Mouse (Mus musculus) CH12.LX (cell line): ENCODE results near the gene B4gat1. TPM values are rescaled to one million over a fixed set of nuclear protein-coding genes. Genes with fewer than 3 reads are reported as not detected.

ENCODE experiments used
- DNase-seq: peaks from one replicate; pipeline ENCODE4 v3.0.0-alpha.2; 2013; ENCODE audit errors: extremely low read depth
- H3K27ac ChIP-seq: 2 replicates; pipeline ENCODE4 v1.5.1; 2012; ENCODE audit warnings: low read depth, mild to moderate bottlenecking, control low read depth, moderate library complexity; ENCODE audit not compliant: insufficient read depth
- H3K27me3 ChIP-seq: replicated peaks from 2 replicates; pipeline ENCODE3; 2012; ENCODE audit warnings: inconsistent platforms
- H3K36me3 ChIP-seq, 2 experiments: replicated peaks in 1 of 2; 2 replicates each; pipeline versions ENCODE3 to v1.6.1; 2012; ENCODE audit warnings: inconsistent platforms in 1 of 2, low read length in 1 of 2, mild to moderate bottlenecking in 1 of 2, mixed read lengths in 1 of 2, moderate library complexity in 1 of 2; ENCODE audit not compliant: control insufficient read depth in 1 of 2, insufficient read depth in 1 of 2
- H3K4me1 ChIP-seq, 2 experiments: 2 replicates each; pipeline ENCODE4 v1.6.1; 2012; ENCODE audit warnings: inconsistent platforms in 1 of 2, moderate library complexity in 1 of 2; ENCODE audit not compliant: insufficient read depth in 2 of 2, control insufficient read depth in 1 of 2
- H3K4me2 ChIP-seq: 2 replicates; pipeline ENCODE4 v1.6.1; 2012; ENCODE audit warnings: low read depth, mild to moderate bottlenecking, control low read depth; ENCODE audit not compliant: poor library complexity, insufficient read depth, severe bottlenecking
- H3K4me3 ChIP-seq, 3 experiments: fragments of 150-350 bp in 1 of 3; sonication (generic) in 1 of 3; replicated peaks in 1 of 3; 2 replicates each; pipeline versions ENCODE3 to v1.5.1; 2011 to 2012; ENCODE audit warnings: low read depth in 2 of 3, low read length in 2 of 3, mild to moderate bottlenecking in 2 of 3, moderate library complexity in 2 of 3, control low read depth in 1 of 3, improper control_type of control experiment in 1 of 3, inconsistent platforms in 1 of 3, mixed read lengths in 1 of 3; ENCODE audit not compliant: poor library complexity in 1 of 3
- H3K79me2 ChIP-seq: replicated peaks from 2 replicates; pipeline ENCODE4 v1.6.1; 2012; ENCODE audit warnings: mild to moderate bottlenecking, moderate library complexity; ENCODE audit not compliant: control insufficient read depth, poor library complexity, insufficient read depth, severe bottlenecking; ENCODE audit errors: extremely low read depth
- H3K9ac ChIP-seq: 2 replicates; pipeline ENCODE4 v1.6.1; 2012; ENCODE audit warnings: low read depth, mild to moderate bottlenecking, control low read depth, moderate library complexity; ENCODE audit not compliant: insufficient read depth
- H3K9me3 ChIP-seq: replicated peaks from 2 replicates; pipeline ENCODE3; 2012; ENCODE audit warnings: low read length, inconsistent platforms, mixed read lengths
- CHD2 ChIP-seq: IDR thresholded peaks from 2 replicates; pipeline ENCODE4 v1.6.1; 2011; ENCODE audit warnings: low read length, improper control_type of control experiment
- CTCF ChIP-seq, 2 experiments: IDR thresholded peaks in 1 of 2; conservative IDR thresholded peaks in 1 of 2; 2 replicates each; pipeline ENCODE4 v1.5.1; 2011 to 2012; ENCODE audit warnings: low read depth in 2 of 2, low read length in 2 of 2, improper control_type of control experiment in 1 of 2, inconsistent platforms in 1 of 2, mild to moderate bottlenecking in 1 of 2, moderate library complexity in 1 of 2
- E2F4 ChIP-seq: IDR thresholded peaks from 2 replicates; pipeline ENCODE4 v1.6.1; 2011; ENCODE audit warnings: low read depth, low read length, improper control_type of control experiment; ENCODE audit not compliant: insufficient replicate concordance
- ELF1 ChIP-seq: IDR thresholded peaks from 2 replicates; pipeline ENCODE4 v1.6.1; 2014; ENCODE audit warnings: low read depth, mild to moderate bottlenecking, inconsistent platforms, low read length, improper control_type of control experiment
- EP300 ChIP-seq: IDR thresholded peaks from 2 replicates; pipeline ENCODE4 v1.6.1; 2011; ENCODE audit warnings: low read length, improper control_type of control experiment
- ETS1 ChIP-seq: conservative IDR thresholded peaks from 2 replicates; pipeline ENCODE4 v1.6.1; 2012; ENCODE audit warnings: low read depth, mild to moderate bottlenecking, inconsistent platforms, low read length, improper control_type of control experiment, moderate library complexity
- HCFC1 ChIP-seq: IDR thresholded peaks from 2 replicates; pipeline ENCODE4 v1.6.1; 2012; ENCODE audit warnings: low read depth, mild to moderate bottlenecking, inconsistent platforms, low read length, improper control_type of control experiment
- IRF4 ChIP-seq: IDR thresholded peaks from 2 replicates; pipeline ENCODE4 v1.6.1; 2014; ENCODE audit warnings: low read depth, mild to moderate bottlenecking, inconsistent platforms, low read length, improper control_type of control experiment
- JUN ChIP-seq: IDR thresholded peaks from 2 replicates; pipeline ENCODE4 v1.6.1; 2011; ENCODE audit warnings: low read depth, mild to moderate bottlenecking, low read length, improper control_type of control experiment, moderate library complexity; ENCODE audit not compliant: insufficient read depth
- JUND ChIP-seq: conservative IDR thresholded peaks from 2 replicates; pipeline ENCODE4 v1.6.1; 2011; ENCODE audit warnings: low read depth, low read length, improper control_type of control experiment
- KAT2A ChIP-seq: IDR thresholded peaks from 2 replicates; pipeline ENCODE4 v1.6.1; 2012; ENCODE audit warnings: low read length, improper control_type of control experiment, inconsistent platforms; ENCODE audit not compliant: insufficient replicate concordance
- MAFK ChIP-seq: IDR thresholded peaks from 2 replicates; pipeline ENCODE4 v1.6.1; 2011; ENCODE audit warnings: low read length, improper control_type of control experiment; ENCODE audit not compliant: insufficient replicate concordance
- MAX ChIP-seq: IDR thresholded peaks from 2 replicates; pipeline ENCODE4 v1.6.1; 2011; ENCODE audit warnings: low read length, improper control_type of control experiment
- MAZ ChIP-seq: IDR thresholded peaks from 2 replicates; pipeline ENCODE4 v1.6.1; 2012; ENCODE audit warnings: low read depth, mild to moderate bottlenecking, inconsistent platforms, low read length, improper control_type of control experiment, moderate library complexity
- MEF2A ChIP-seq: IDR thresholded peaks from 2 replicates; pipeline ENCODE4 v1.6.1; 2014; ENCODE audit warnings: low read depth, mild to moderate bottlenecking, inconsistent platforms, low read length, improper control_type of control experiment, borderline replicate concordance
- MYC ChIP-seq: IDR thresholded peaks from 2 replicates; pipeline ENCODE4 v1.6.1; 2011; ENCODE audit warnings: low read depth, mild to moderate bottlenecking, improper control_type of control experiment, low read length
- NELFE ChIP-seq: IDR thresholded peaks from 2 replicates; pipeline ENCODE4 v1.6.1; 2011; ENCODE audit warnings: low read depth, low read length, improper control_type of control experiment
- NRF1 ChIP-seq: IDR thresholded peaks from 2 replicates; pipeline ENCODE4 v1.6.1; 2014; ENCODE audit warnings: low read depth, mild to moderate bottlenecking, inconsistent platforms, low read length, improper control_type of control experiment, moderate library complexity
- PAX5 ChIP-seq: IDR thresholded peaks from 2 replicates; pipeline ENCODE4 v1.6.1; 2012; ENCODE audit warnings: low read length, inconsistent platforms, mixed read lengths
- POLR2A ChIP-seq: IDR thresholded peaks from 2 replicates; pipeline ENCODE4 v1.6.1; 2011; ENCODE audit warnings: low read depth, mild to moderate bottlenecking, improper control_type of control experiment, low read length
- POLR2AphosphoS2 ChIP-seq: IDR thresholded peaks from 2 replicates; pipeline ENCODE4 v1.6.1; 2011; ENCODE audit warnings: low read depth, low read length, improper control_type of control experiment
- RCOR1 ChIP-seq: conservative IDR thresholded peaks from 2 replicates; pipeline ENCODE4 v1.6.1; 2012; ENCODE audit warnings: low read depth, mild to moderate bottlenecking, inconsistent platforms, low read length, improper control_type of control experiment
- SIN3A ChIP-seq: IDR thresholded peaks from 2 replicates; pipeline ENCODE4 v1.6.1; 2012; ENCODE audit warnings: low read length, improper control_type of control experiment, inconsistent platforms
- SMC3 ChIP-seq: IDR thresholded peaks from 2 replicates; pipeline ENCODE4 v1.6.1; 2011; ENCODE audit warnings: low read depth, low read length, improper control_type of control experiment
- TBP ChIP-seq: conservative IDR thresholded peaks from 2 replicates; pipeline ENCODE4 v1.6.1; 2011; ENCODE audit warnings: low read depth, low read length, improper control_type of control experiment
- UBTF ChIP-seq: IDR thresholded peaks from 2 replicates; pipeline ENCODE4 v1.6.1; 2012; ENCODE audit warnings: low read depth, mild to moderate bottlenecking, inconsistent platforms, low read length, improper control_type of control experiment, moderate library complexity
- USF1 ChIP-seq: IDR thresholded peaks from 2 replicates; pipeline ENCODE4 v1.6.1; 2014; ENCODE audit warnings: low read depth, mild to moderate bottlenecking, inconsistent platforms, low read length, improper control_type of control experiment
- ZMIZ1 ChIP-seq: IDR thresholded peaks from 2 replicates; pipeline ENCODE4 v1.6.1; 2012; ENCODE audit warnings: low read depth, mild to moderate bottlenecking, inconsistent platforms, low read length, improper control_type of control experiment
- ZNF384 ChIP-seq: IDR thresholded peaks from 2 replicates; pipeline ENCODE4 v1.6.1; 2012; ENCODE audit warnings: low read depth, low read length, improper control_type of control experiment, inconsistent platforms
- dilution Hi-C: fragments of 300-500 bp; cut with MboI; formaldehyde crosslinking; loops from 2 replicates; pipeline ENCODE4 v1.14.3; 2020; ENCODE audit warnings: low sequenced_read_pairs; ENCODE audit not compliant: extremely low pct_unique_long_range_greater_than_20kb, extremely low pct_ligation_motif_present
- in situ Hi-C: fragments of 300-500 bp; cut with MboI; formaldehyde crosslinking; loops from 3 replicates; pipeline ENCODE4 v1.14.3; 2019; ENCODE audit warnings: low sequenced_read_pairs, low pct_ligation_motif_present, low pct_unique_long_range_greater_than_20kb, mixed read lengths
- polyA plus RNA-seq: library from polyadenylated mRNA; unstranded; fragments of >175 nt; gene quantifications from 2 replicates; pipeline ENCODE4 v1.2.1, GENCODE M21; 2012; ENCODE audit warnings: low read depth; ENCODE audit not compliant: insufficient read length
- total RNA-seq, 2 experiments: library from RNA; depleted of rRNA; stranded (reverse); fragments of 300-350 nt in 1 of 2; fragments of >200 nt in 1 of 2; gene quantifications; 2 replicates each; pipeline ENCODE4 v1.2.3; 2012 to 2014

Gene B4gat1
- total and polyA plus RNA-seq, 3 experiments, result 5.2 to 12.1 (median 6.9) TPM

GRCm38 (mm10) chr19:5021416-5021815 is 17.2 kb upstream of the B4gat1 start:
- dilution Hi-C loops (no loop called here), in situ Hi-C loops (no loop called here)
- no peaks in the 10 kb centered on the region for H3K9me3 ChIP-seq
- no peaks in the 10 kb centered on the region for H3K79me2 ChIP-seq
- no peak overlapping the region for H3K9ac ChIP-seq
- H3K4me2 ChIP-seq, result no peak overlapping the region
- peaks cover 10 to 27% of the 10 kb centered on the region in 2 experiments for H3K4me1 ChIP-seq
- TF ChIP-seq ELF1 (no peak), SIN3A (no peak), JUN (no peak), IRF4 (no peak), TBP (no peak), UBTF (no peak), MAZ (no peak), USF1 (no peak), MAFK (no peak), CHD2 (no peak), EP300 (no peak), MYC (no peak), JUND (no peak)
- H3K27ac ChIP-seq, result no peak overlapping the region
- peaks cover 6% of the 10 kb centered on the region for H3K27me3 ChIP-seq
- no peak overlapping the region for H3K4me3 ChIP-seq
- peaks cover 0 to 6% of the 10 kb centered on the region in 2 experiments for H3K36me3 ChIP-seq
- no peak for DNase-seq

- H3K79me2 ChIP-seq, result no peaks in the 10 kb centered on the region
- peak within 1 kb of the TSS; percentile 67 to 89 (median 69) for H3K4me3 ChIP-seq
- peak within 1 kb of the TSS; percentile 79 for H3K4me2 ChIP-seq
- peaks cover 4% of the 10 kb centered on the region for H3K27me3 ChIP-seq
- H3K9me3 ChIP-seq, result no peaks in the 10 kb centered on the region
- dilution Hi-C loops (no loop called here), in situ Hi-C loops (no loop called here)
- peaks cover 10 to 14% of the 10 kb centered on the region in 2 experiments for H3K4me1 ChIP-seq
- H3K9ac ChIP-seq, result peak within 1 kb of the TSS; percentile 18; the same call in 1 of the 2 replicates
- H3K36me3 ChIP-seq, result peaks cover 8 to 28% of the 10 kb centered on the region in 2 experiments
- DNase-seq, result peak; percentile 90
- peak within 1 kb of the TSS; percentile 76 for H3K27ac ChIP-seq
- TF ChIP-seq TBP (peak; percentile 60), PAX5 (no peak), ZMIZ1 (peak; percentile 90), NELFE (peak; percentile 97), POLR2A (peak; percentile 97), ZNF384 (no peak), IRF4 (no peak), UBTF (peak; percentile 71; the same call in 1 of the 2 replicates), ELF1 (peak; percentile 80), SMC3 (no peak), ETS1 (no peak), USF1 (no peak), RCOR1 (no peak), KAT2A (no peak), NRF1 (no peak; the same call in 1 of the 2 replicates), POLR2AphosphoS2 (peak; percentile 79; the same call in 1 of the 2 replicates), E2F4 (0 out of 2 replicates have a peak, but pooled peaks have one; percentile 48), MAX (peak; percentile 68), MAFK (no peak), CHD2 (no peak), MYC (peak; percentile 85), CTCF (conservative IDR thresholded peaks at IDR 0.05 in 1 of 2, IDR thresholded peaks at IDR 0.05 in 1 of 2; ENCODE audit: low read depth in 2 of 2, low read length in 2 of 2) (no peak), HCFC1 (peak; percentile 83), JUND (no peak), SIN3A (no peak; the same call in 1 of the 2 replicates), MEF2A (no peak; the same call in 1 of the 2 replicates), EP300 (no peak)
These were observed 14.8 kb upstream of the B4gat1 start, which contains the start of gene Slc29a2 for GRCm38 (mm10) chr19:5023621-5024479. Gene Slc29a2, plus strand, starts transcription at chr19:5023860.
